Mouse (Mus musculus) embryonic stem cell, embryonic (primary cell): ENCODE measurements at regions not wholly inside any gene's neighbourhood (a gene's known extent, or its start where the extent isn't known, plus 50 kb on each side); places are given as distances from the start of the nearest gene placed in this dataset.

ENCODE experiments used
- CTCF ChIA-PET, 4 experiments: fragments of 300-600 bp in 2 of 4; fragments of 350-600 bp in 2 of 4; sonication (Branson Sonifier 250); formaldehyde crosslinking; loops; one replicate each; lab custom pipeline; 2022; ENCODE audit warnings: inconsistent platforms in 2 of 4; lab: Charles Lee
- POLR2A ChIA-PET, 4 experiments: fragments of 300-600 bp in 2 of 4; fragments of 350-600 bp in 2 of 4; sonication (Branson Sonifier 250); formaldehyde crosslinking; loops; one replicate each; lab custom pipeline; 2022; ENCODE audit warnings: antibody characterized with exemption in 4 of 4, inconsistent platforms in 1 of 4; lab: Charles Lee

GRCm38 (mm10) chr16:48126797-48127196, 156.7 kb upstream of the Dppa4 start:
- CTCF ChIA-PET = interaction anchor here in 1 of 4 experiments (0.6 kb wide), 1 partner anchor 9 kb away, joined by 3 read pairs; no protein-coding TSS in a partner anchor
- POLR2A ChIA-PET = interaction anchor here in 1 of 4 experiments (0.5 kb wide), 1 partner anchor 12 kb away, joined by 5 read pairs; no protein-coding TSS in a partner anchor

GRCm38 (mm10) chr16:48127338-48127737, 156.2 kb upstream of the Dppa4 start:
- ChIA-PET CTCF (no interaction called here), POLR2A (no interaction called here)

- ChIA-PET CTCF (no interaction called here), POLR2A (no interaction called here)
Measured at GRCm38 (mm10) chr16:48155355-48155754, 128.2 kb upstream of the Dppa4 start.

DNA sequence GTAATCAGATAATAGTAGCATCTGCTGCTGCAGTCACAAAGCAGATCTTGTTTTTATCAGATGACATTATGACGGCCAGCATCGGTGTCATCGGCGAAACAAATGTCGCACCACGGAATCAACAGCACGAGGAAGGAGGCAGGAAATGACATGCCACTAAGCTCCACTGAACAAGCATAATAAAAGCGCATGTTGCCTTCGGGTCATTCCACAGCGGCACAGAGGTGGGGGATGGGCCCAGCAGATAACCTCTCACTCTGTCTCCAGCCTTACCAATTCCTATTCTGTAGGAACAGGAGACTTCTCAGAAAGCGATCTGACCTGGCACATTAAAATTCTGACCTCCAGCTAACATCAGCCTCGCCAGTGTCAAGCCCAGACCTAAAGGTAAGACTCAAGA, 93.1 kb upstream of the Dppa4 start:
- CTCF ChIA-PET = interaction anchor here in 1 of 4 experiments (0.6 kb wide), 1 partner anchor 421 kb away, joined by 3 read pairs; no protein-coding TSS in a partner anchor

GRCm38 (mm10) chr16:48192197-48192596, 91.3 kb upstream of the Dppa4 start:
- POLR2A ChIA-PET = no interaction called here

More for the DNA sequence above, 93.1 kb upstream of the Dppa4 start:
- POLR2A ChIA-PET = no interaction called here

GRCm38 (mm10) chr16:48214976-48215375, 68.6 kb upstream of the Dppa4 start:
- CTCF ChIA-PET = interaction anchor here in 1 of 4 experiments (0.6 kb wide), 1 partner anchor 164 kb away, joined by 8 read pairs; no protein-coding TSS in a partner anchor
- POLR2A ChIA-PET = no interaction called here

More at GRCm38 (mm10) chr16:48192197-48192596, 91.3 kb upstream of the Dppa4 start:
- CTCF ChIA-PET = no interaction called here
